Mouse (Mus musculus) thymus, adult 2 months (tissue): Measurements from ENCODE around the gene Ndrg2. TPM values are rescaled to one million over a fixed set of nuclear protein-coding genes. Genes with fewer than 3 reads are reported as not detected.

Source experiments
- DNase-seq: peaks from one replicate; pipeline ENCODE4 v3.0.0; 2021
- H3K27ac ChIP-seq: fragments of 200-500 bp; 2 replicates; pipeline ENCODE4 v1.5.1; 2012; ENCODE audit warnings: low read length, control low read depth; ENCODE audit not compliant: control insufficient read depth, insufficient read depth
- H3K27me3 ChIP-seq: fragments of 200-500 bp; 2 replicates; pipeline ENCODE4 v1.6.1; 2012; ENCODE audit warnings: mild to moderate bottlenecking, low read length, moderate library complexity, mixed read lengths; ENCODE audit not compliant: control insufficient read depth, insufficient read depth
- H3K36me3 ChIP-seq: fragments of 200-500 bp; 2 replicates; pipeline ENCODE4 v1.6.1; 2012; ENCODE audit warnings: mild to moderate bottlenecking, low read length, moderate library complexity; ENCODE audit not compliant: control insufficient read depth, insufficient read depth
- H3K4me1 ChIP-seq: fragments of 200-500 bp; replicated peaks from 2 replicates; pipeline ENCODE4 v1.6.1; 2012; ENCODE audit warnings: low read length; ENCODE audit not compliant: control insufficient read depth, insufficient read depth
- H3K4me3 ChIP-seq: fragments of 200-500 bp; 2 replicates; pipeline ENCODE4 v1.5.1; 2012; ENCODE audit warnings: mild to moderate bottlenecking, low read length, control low read depth, moderate library complexity; ENCODE audit not compliant: control insufficient read depth, insufficient read depth
- CTCF ChIP-seq: fragments of 200-500 bp; IDR thresholded peaks from 2 replicates; pipeline ENCODE4 v1.5.1; 2012; ENCODE audit warnings: mild to moderate bottlenecking, control low read depth, low read length, moderate library complexity, borderline replicate concordance; ENCODE audit not compliant: control insufficient read depth, poor library complexity, insufficient read depth; ENCODE audit errors: extremely low read depth
- POLR2A ChIP-seq: fragments of 200-500 bp; IDR thresholded peaks from 2 replicates; pipeline ENCODE4 v1.6.1; 2012; ENCODE audit warnings: mild to moderate bottlenecking, low read length, control low read depth, moderate library complexity; ENCODE audit not compliant: control insufficient read depth, poor library complexity, insufficient read depth; ENCODE audit errors: extremely low read depth
- WGBS: fragments of 180-500 bp; shearing (Covaris S2); methylation state at CpG from one replicate; pipeline ENCODE4 v1.1.7; 2018; 5-methylcytosine and 5-hydroxymethylcytosine counted together
- polyA plus RNA-seq: library from polyadenylated mRNA; depleted of rRNA; stranded (reverse); fragments of >200 nt; gene quantifications from 2 replicates; pipeline ENCODE4 v1.2.3, GENCODE M21; 2012

Gene Ndrg2
- polyA plus RNA-seq, 1 experiment, result 178 TPM

- no peak overlapping the region for H3K4me3 ChIP-seq
- no peak for TF ChIP-seq POLR2A
- no peak for TF ChIP-seq CTCF
- no peaks in the 10 kb centered on the region for H3K27me3 ChIP-seq
- no peaks in the 10 kb centered on the region for H3K4me1 ChIP-seq
- H3K27ac ChIP-seq, result no peak overlapping the region
- 98% methylated on average over 9 of the region's 9 CpGs for WGBS
- DNase-seq, result no peak
- no peaks in the 10 kb centered on the region for H3K36me3 ChIP-seq
Observed at GRCm38 (mm10) chr14:51903782-51904181, 10.2 kb downstream of the Ndrg2 start.

- H3K27me3 ChIP-seq, result no peaks in the 10 kb centered on the region
- DNase-seq, result peak; percentile 81
- H3K27ac ChIP-seq, result no peak overlapping the region
- H3K4me3 ChIP-seq, result no peak overlapping the region
- TF ChIP-seq POLR2A (no peak), CTCF (peak; percentile 62; the same call in 1 of the 2 replicates)
- H3K36me3 ChIP-seq, result no peaks in the 10 kb centered on the region
- H3K4me1 ChIP-seq, result no peaks in the 10 kb centered on the region
- WGBS, result 73% methylated on average over 9 of the region's 9 CpGs
Observed at GRCm38 (mm10) chr14:51902806-51903710, 10.9 kb downstream of the Ndrg2 start.

GRCm38 (mm10) chr14:51899351-51899750, 14.6 kb downstream of the Ndrg2 start:
- DNase-seq, result no peak
- Histone ChIP-seq H3K36me3 (no peaks in the 10 kb centered on the region), H3K4me3 (no peak overlapping the region), H3K4me1 (no peaks in the 10 kb centered on the region), H3K27me3 (no peaks in the 10 kb centered on the region), H3K27ac (no peak overlapping the region)
- TF ChIP-seq POLR2A, result no peak
- TF ChIP-seq CTCF, result no peak
- 94% methylated on average over 1 of the region's 1 CpGs for WGBS

- Histone ChIP-seq H3K27ac (no peak overlapping the region), H3K36me3 (peaks cover 4% of the 10 kb centered on the region), H3K27me3 (no peaks in the 10 kb centered on the region), H3K4me1 (peaks cover 3% of the 10 kb centered on the region), H3K4me3 (no peak overlapping the region)
- TF ChIP-seq POLR2A, result no peak
- no peak for TF ChIP-seq CTCF
- 91% methylated on average over 8 of the region's 8 CpGs for WGBS
- no peak for DNase-seq
Observed at GRCm38 (mm10) chr14:51896539-51897170, 17.3 kb downstream of the Ndrg2 start.

GRCm38 (mm10) chr14:51896019-51896418, 17.9 kb downstream of the Ndrg2 start:
- DNase-seq, result no peak
- Histone ChIP-seq H3K36me3 (peaks cover 11% of the 10 kb centered on the region), H3K4me1 (peaks cover 3% of the 10 kb centered on the region), H3K27ac (no peak overlapping the region), H3K27me3 (no peaks in the 10 kb centered on the region), H3K4me3 (no peak overlapping the region)
- WGBS, result 91% methylated on average over 6 of the region's 6 CpGs
- TF ChIP-seq CTCF, result no peak
- no peak for TF ChIP-seq POLR2A

GRCm38 (mm10) chr14:51895071-51895470, 18.9 kb downstream of the Ndrg2 start:
- H3K36me3 ChIP-seq, result peaks cover 20% of the 10 kb centered on the region
- WGBS, result 94% methylated on average over 14 of the region's 14 CpGs
- H3K4me1 ChIP-seq, result peaks cover 3% of the 10 kb centered on the region
- H3K4me3 ChIP-seq, result no peak overlapping the region
- H3K27me3 ChIP-seq, result no peaks in the 10 kb centered on the region
- no peak for DNase-seq
- no peak overlapping the region for H3K27ac ChIP-seq
- TF ChIP-seq CTCF (no peak), POLR2A (no peak)
